In genomic region chr2:60842976-60843375, GRCm38 (mm10) we compare ENCODE assay signal across 11 mouse cellular contexts.
DNase-seq lines count a peak whose midpoint lies in the region; ATAC-seq lines count a peak whose summit lies in the region.
"Had no signal": no experiment of that assay in that cellular context is flagged by ENCODE, and none has a peak within 500 bp of the region (broad histone marks: within the 10 kb centered on the region; RNA-seq: fewer than 3 reads in every experiment).

No protein-coding gene starts in this region.

- H3K4me2 ChIP-seq in limb, embryonic 12.5 days, result no peak overlapping the region
- H3K4me2 ChIP-seq in embryonic facial prominence, embryonic 11.5 days (ENCODE audit: low read depth, low read length), result no peak overlapping the region
- H3K4me2 ChIP-seq in intestine, embryonic 15.5 days (replicated peaks), result no peak overlapping the region
- H3K4me2 ChIP-seq: heart, embryonic 11.5 days had no signal

- DNase-seq in limb, embryonic 10.5 days (ENCODE audit: low spot score), result no peak
- DNase-seq in NIH3T3 (ENCODE audit: low read depth), result peak; percentile 75
- peak; percentile 64 for DNase-seq in embryonic facial prominence, embryonic 11.5 days (ENCODE audit: low spot score)
- DNase-seq in layer of hippocampus, adult 18-20 months (ENCODE audit: low spot score in 2 of 2), result no peak
- DNase-seq: cerebellum, postnatal 36 days; right cerebral cortex, postnatal 4 days had no signal

- H3K4me1 ChIP-seq in limb, embryonic 12.5 days (replicated peaks), result peaks cover 14% of the 10 kb centered on the region
- H3K4me1 ChIP-seq in limb, embryonic 10.5 days, result peaks cover 18% of the 10 kb centered on the region
- H3K4me1 ChIP-seq in embryonic facial prominence, embryonic 11.5 days (ENCODE audit: control insufficient read depth, insufficient read depth, low read length), result no peaks in the 10 kb centered on the region; the same call in 1 of the 2 replicates
- peaks cover 63% of the 10 kb centered on the region for H3K4me1 ChIP-seq in megakaryocyte, embryonic 14.5 days
- 0 out of 2 replicates have a peak, but pooled peaks cover 3% of the 10 kb centered on the region for H3K4me1 ChIP-seq in intestine, embryonic 15.5 days (replicated peaks)

- ATAC-seq in limb, embryonic 12.5 days (ENCODE audit: insufficient number of reproducible peaks, insufficient read depth, low FRiP score, low TSS enrichment, low read depth), result no peak
- no peak for ATAC-seq in embryonic facial prominence, embryonic 11.5 days (replicated peaks; ENCODE audit: insufficient number of reproducible peaks, low FRiP score, low TSS enrichment, low read depth)
- ATAC-seq in activated CD4-positive, CD25-positive, alpha-beta regulatory T cell, adult 4 months, result no peak
- no peak for ATAC-seq in intestine, embryonic 15.5 days

- 0 out of 2 replicates have a peak overlapping the region, but pooled peaks have one; percentile 35 for H3K27ac ChIP-seq in limb, embryonic 12.5 days
- H3K27ac ChIP-seq in limb, embryonic 10.5 days, result no peak overlapping the region
- no peak overlapping the region for H3K27ac ChIP-seq in embryonic facial prominence, embryonic 11.5 days (replicated peaks; ENCODE audit: low read depth, low read length)
- H3K27ac ChIP-seq in intestine, embryonic 15.5 days, result no peak overlapping the region

- H3K4me3 ChIP-seq in limb, embryonic 12.5 days (replicated peaks), result no peak overlapping the region
- no peak overlapping the region for H3K4me3 ChIP-seq in limb, embryonic 10.5 days
- no peak overlapping the region for H3K4me3 ChIP-seq in embryonic facial prominence, embryonic 11.5 days (ENCODE audit: low read depth, low read length)
- peak overlapping the region; percentile 62 for H3K4me3 ChIP-seq in megakaryocyte, embryonic 14.5 days (replicated peaks)
- no peak overlapping the region for H3K4me3 ChIP-seq in intestine, embryonic 15.5 days (replicated peaks)

- peaks cover 15% of the 10 kb centered on the region; the same call in 1 of the 2 replicates for H3K36me3 ChIP-seq in limb, embryonic 12.5 days
- peaks cover 22% of the 10 kb centered on the region for H3K36me3 ChIP-seq in limb, embryonic 10.5 days
- no peaks in the 10 kb centered on the region for H3K36me3 ChIP-seq in embryonic facial prominence, embryonic 11.5 days (replicated peaks; ENCODE audit: control insufficient read depth, insufficient read depth, low read depth, low read length)
- peaks cover 43% of the 10 kb centered on the region for H3K36me3 ChIP-seq in megakaryocyte, embryonic 14.5 days (replicated peaks; ENCODE audit: low read length)
- H3K36me3 ChIP-seq in intestine, embryonic 15.5 days, result 0 out of 2 replicates have a peak, but pooled peaks cover 4% of the 10 kb centered on the region

- no peak overlapping the region for H3K9ac ChIP-seq in limb, embryonic 12.5 days (replicated peaks)
- no peak overlapping the region for H3K9ac ChIP-seq in embryonic facial prominence, embryonic 11.5 days (replicated peaks; ENCODE audit: low read length)
- H3K9ac ChIP-seq in intestine, embryonic 15.5 days, result no peak overlapping the region

- no peaks in the 10 kb centered on the region for H3K9me3 ChIP-seq in limb, embryonic 12.5 days
- no peaks in the 10 kb centered on the region for H3K9me3 ChIP-seq in limb, embryonic 10.5 days (replicated peaks)
- H3K9me3 ChIP-seq in embryonic facial prominence, embryonic 11.5 days (replicated peaks; ENCODE audit: control insufficient read depth, low read length), result no peaks in the 10 kb centered on the region
- H3K9me3 ChIP-seq in megakaryocyte, embryonic 14.5 days, result no peaks in the 10 kb centered on the region
- H3K9me3 ChIP-seq in intestine, embryonic 15.5 days, result no peaks in the 10 kb centered on the region

- no peaks in the 10 kb centered on the region for H3K27me3 ChIP-seq in limb, embryonic 12.5 days
- no peaks in the 10 kb centered on the region for H3K27me3 ChIP-seq in limb, embryonic 10.5 days (ENCODE audit: low read depth, poor library complexity, severe bottlenecking)
- H3K27me3 ChIP-seq in embryonic facial prominence, embryonic 11.5 days (ENCODE audit: control insufficient read depth, insufficient read depth, low read length), result no peaks in the 10 kb centered on the region
- H3K27me3 ChIP-seq in megakaryocyte, embryonic 14.5 days (replicated peaks), result no peaks in the 10 kb centered on the region
- no peaks in the 10 kb centered on the region for H3K27me3 ChIP-seq in intestine, embryonic 15.5 days (replicated peaks)

- 33% methylated on average over 4 of the region's 4 CpGs for WGBS in limb, embryonic 12.5 days
- WGBS in limb, embryonic 10.5 days, result 34% methylated on average over 4 of the region's 4 CpGs
- WGBS in embryonic facial prominence, embryonic 11.5 days, result 40% methylated on average over 4 of the region's 4 CpGs
- WGBS in intestine, embryonic 15.5 days, result 50% methylated on average over 4 of the region's 4 CpGs

Comparison
In these comparisons a context has a peak if more than half of its experiments do, and no peak if none do; other contexts are left out.
1. DNase-seq: peak in NIH3T3 (single experiment) and embryonic facial prominence, embryonic 11.5 days (single experiment); none in limb, embryonic 10.5 days (single experiment) and layer of hippocampus, adult 18-20 months (0 of 2).